Mouse (Mus musculus) lung, postnatal 14 days (tissue): ENCODE measurements at regions not wholly inside any gene's neighbourhood (a gene's known extent, or its start where the extent isn't known, plus 50 kb on each side); places are given as distances from the start of the nearest gene placed in this dataset.
A peak's percentile ranks its signal among the peaks of the same experiment; 100 is the strongest.

Experiments used
- DNase-seq: peaks from one replicate; pipeline ENCODE4 v3.0.0; 2021

- no peak for DNase-seq
These were observed 167.9 kb upstream of the Pard3b start for GRCm38 (mm10) chr1:61470617-61471214.

DNA sequence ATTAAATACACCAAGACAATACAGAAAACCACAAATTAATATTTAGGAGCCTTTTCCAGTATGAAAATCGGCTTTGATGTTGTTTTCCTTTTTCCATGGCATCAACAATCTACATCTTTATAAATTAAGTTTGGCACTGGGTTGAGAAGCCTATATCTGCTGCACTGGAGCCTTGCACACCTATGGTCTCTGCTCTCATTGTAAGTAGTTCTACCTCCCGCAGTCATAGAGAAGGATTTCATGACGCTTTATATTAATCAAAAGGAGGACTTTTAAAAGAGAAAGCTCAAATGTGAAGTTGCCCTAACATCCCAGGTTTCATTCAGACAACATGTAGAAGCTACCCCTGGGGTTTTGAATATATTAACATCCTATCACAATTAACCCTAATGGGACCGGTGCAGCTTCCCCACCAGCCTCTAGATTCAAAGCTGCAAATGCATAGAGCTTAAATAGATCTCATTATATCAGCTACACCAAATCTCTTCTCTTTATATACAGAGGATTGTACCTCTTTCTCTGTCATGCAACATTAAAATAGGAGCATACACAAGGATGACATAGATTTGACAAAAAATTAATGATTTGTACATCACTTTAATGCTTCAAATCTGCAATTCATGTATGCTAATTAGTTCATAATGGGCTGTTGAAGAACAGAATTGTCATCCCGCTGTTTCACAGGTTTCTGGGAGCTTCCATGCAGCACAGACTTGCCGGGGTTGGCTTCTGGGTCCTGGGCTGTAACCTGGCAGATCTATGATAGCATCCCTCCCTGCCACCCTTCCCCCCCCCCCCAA, 166.6 kb upstream of the Pard3b start:
- no peak for DNase-seq

DNA sequence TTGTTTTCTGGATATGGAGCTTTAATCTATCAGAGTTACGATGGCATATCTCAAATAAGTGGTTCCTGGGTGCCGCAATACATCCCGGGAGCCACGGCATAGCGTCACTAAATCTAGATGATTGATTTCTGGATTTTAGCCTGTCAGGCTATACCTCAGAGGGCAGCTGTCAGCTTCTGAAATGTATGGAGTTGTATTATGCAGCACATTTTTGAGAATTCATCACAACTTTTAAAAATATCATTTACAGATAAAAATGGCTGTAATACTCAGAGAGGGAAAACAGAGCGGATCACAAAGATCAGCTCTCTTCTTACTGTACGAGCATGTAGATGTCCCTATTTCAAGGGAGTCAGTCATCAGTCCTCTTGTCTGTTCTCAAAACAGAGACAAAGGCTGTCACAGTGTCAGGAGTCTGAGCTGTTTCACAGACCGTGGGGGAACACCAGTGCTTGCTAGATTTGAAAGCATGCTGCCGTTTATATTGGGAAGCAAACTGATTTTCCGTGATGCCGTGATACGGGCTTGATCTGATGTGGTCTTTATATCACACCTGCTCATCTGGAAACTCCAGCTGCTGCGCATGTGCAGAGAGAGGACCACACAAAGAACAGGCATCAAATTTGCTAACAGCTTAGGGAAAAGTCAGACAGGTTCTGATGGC, 165.9 kb upstream of the Pard3b start:
- no peak for DNase-seq

DNA sequence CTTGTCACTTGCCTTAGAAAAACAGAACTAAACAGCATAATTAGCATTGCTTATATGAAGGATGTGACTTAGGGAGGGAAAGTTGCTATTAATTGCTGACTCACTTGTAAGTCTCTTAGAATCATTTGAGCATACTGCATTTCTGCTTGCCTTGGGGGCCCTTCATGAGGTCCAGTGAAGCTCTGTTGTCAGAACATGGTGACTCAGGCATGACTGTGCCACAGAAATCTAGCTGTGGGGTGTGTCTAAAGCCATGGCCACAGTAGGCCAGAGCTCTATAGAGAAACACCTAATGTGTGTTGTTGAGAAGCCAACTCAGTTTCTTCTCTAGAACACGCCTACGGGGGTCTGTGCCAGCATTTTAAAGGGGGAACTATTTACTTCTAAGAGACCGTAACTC, 153.2 kb upstream of the Pard3b start:
- DNase-seq: no peak

DNA sequence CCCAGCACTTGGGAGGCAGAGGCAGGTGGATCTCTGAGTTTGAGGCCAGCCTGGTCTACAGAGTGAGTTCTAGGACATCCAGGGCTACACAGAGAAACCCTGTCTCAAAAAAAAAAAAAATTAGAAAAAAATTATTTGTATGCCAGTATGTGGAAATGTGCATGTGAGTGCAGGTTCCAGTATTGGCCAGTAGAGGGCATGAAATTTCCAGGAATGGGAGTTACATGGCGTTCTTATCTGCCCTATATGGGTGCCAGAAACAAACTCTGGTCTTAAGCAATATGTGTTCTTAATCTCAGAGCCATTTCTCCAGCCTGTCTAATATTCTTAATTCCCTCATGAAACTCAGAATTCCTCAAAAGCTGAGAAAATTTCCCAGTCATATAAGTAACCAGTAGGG, 113.7 kb upstream of the Pard3b start:
- no peak for DNase-seq

DNA sequence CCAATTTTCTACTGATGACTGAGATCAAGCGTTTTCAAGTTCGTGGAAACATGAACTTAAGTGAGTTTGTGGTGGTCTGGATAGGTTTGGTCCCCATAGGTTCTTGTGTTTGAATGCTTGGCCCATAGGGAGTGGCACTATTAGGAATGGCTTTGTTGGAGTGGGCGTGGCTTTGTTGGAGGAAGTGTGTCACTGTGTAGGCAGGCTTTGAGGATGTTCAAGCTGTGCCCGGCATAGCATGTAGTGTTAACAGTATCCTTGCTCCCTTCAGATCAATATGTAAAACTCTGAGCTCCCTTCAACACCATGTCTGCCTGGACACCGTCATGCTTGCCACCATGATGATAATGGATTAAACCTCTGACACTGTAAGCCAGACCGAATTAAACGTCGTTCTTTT, 112.7 kb upstream of the Pard3b start:
- no peak for DNase-seq

DNA sequence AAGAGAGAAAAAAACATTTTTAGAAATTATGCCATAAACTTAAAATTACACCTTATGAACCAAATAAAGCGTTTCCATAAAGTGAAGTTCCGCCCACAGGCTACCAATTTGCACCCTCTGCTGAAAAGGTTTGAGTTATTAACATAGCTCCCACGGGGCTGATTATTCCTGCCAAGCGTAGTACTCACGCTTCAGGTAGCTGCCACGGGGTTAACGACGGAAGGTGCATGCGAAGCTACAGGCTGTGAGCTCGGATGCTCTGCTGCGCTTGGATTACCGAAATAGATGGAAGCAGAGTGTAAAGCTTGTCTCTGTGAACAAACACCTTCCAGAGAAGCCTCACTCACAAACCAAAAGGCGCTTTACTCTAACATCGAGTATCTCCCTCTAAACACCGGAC, 109.9 kb upstream of the Pard3b start:
- no peak for DNase-seq

GRCm38 (mm10) chr1:61530166-61530565, 108.5 kb upstream of the Pard3b start:
- no peak for DNase-seq

DNA sequence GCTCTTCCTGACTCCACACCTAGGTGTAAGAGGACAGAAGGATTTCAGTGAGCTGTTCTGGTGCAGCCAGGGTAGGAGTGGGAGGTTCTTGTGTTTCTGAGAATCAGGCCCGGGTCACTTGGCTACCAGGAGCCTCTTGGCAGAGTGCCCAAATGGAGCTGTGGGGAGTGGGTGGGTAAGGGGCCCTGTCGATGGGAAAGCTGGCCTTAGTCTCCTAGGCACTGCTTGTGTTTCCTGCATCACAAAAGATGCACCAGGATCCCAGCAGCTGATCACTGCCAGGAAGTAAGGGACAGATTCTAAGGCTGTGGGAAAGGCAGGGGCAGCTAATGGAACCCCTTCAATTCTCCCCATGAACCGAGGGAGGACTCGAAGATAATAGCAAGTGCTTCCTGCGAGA, 107.1 kb upstream of the Pard3b start:
- DNase-seq: no peak

DNA sequence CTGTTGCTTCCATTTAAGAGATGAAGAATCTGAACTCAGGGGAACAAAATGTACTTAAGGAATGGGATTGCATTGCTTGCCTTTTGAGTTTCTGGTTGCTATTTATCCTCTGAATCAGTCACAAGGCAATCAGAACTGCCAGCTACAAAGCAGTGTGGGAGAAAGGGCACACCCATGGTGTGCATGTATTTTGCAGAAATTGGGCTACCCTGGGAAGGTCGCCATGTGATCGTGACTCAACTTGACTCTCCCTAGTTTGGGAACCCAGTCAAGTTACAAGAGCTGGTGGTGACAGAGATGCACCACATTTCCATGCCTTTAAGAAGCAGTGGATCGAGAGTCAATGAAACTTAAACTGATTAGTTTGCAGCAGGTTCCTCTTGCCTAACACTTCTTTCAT, 98.5 kb upstream of the Pard3b start:
- peak; percentile 37 for DNase-seq

- no peak for DNase-seq
These were observed 97.5 kb upstream of the Pard3b start for GRCm38 (mm10) chr1:61541166-61541565.

GRCm38 (mm10) chr1:61552577-61553517, 85.8 kb upstream of the Pard3b start:
- peak; percentile 48 for DNase-seq

- no peak for DNase-seq
These were observed 79.1 kb upstream of the Pard3b start for GRCm38 (mm10) chr1:61559514-61559913.

DNA sequence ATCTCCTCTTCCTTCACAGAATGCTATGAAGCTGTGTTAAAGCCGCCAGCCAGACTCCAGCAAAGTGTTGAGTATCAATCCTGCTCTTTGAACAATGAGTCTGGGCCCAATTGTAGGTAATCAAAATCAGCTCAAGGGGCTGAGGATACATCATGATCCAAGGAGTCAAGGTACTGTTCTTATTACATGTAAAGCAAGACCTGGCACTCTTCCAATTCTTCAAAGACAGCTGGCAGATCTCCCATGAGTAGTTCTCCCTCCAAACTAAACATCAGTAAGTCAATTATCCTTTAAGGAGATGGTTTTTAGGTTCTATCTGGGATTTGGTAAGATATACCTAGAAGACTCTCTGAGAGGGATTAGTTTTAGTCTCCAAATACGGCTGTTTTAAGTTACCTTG, 76.5 kb upstream of the Pard3b start:
- no peak for DNase-seq

- no peak for DNase-seq
These were observed 73.2 kb upstream of the Pard3b start for GRCm38 (mm10) chr1:61565471-61565870.

GRCm38 (mm10) chr1:61574276-61574675, 64.3 kb upstream of the Pard3b start:
- no peak for DNase-seq

DNA sequence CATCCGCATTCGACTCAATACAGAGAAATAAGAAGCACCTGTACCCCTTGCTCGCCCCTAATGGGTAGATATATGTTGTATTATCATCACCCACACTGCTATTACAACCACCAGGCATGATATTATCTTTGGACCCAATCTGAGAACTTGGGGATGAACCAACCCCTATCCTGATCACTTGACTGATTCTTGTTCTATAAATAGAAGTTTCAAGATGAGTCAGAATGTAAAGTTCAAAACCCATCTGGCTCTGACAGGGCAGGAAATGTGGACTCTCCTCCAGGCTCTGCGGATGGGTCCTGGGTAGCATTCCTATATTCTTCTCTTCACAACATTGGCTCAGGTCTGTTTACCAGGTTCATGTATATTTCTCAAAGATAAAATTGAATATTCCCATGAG, 61.9 kb upstream of the Pard3b start:
- DNase-seq: no peak

- DNase-seq: no peak
These were observed 51.4 kb upstream of the Pard3b start for GRCm38 (mm10) chr1:61587251-61587650.
